In genomic region chr2:143916229-143916628, GRCm38 (mm10) we compare ENCODE assay signal across 8 mouse cellular contexts. TPM values are rescaled to one million over a fixed set of nuclear protein-coding genes. Genes with fewer than 3 reads are reported as not detected.
DNase-seq lines count a peak whose midpoint lies in the region; ATAC-seq and TF ChIP-seq lines count a peak whose summit lies in the region.

No protein-coding gene starts in this region.

- no peak for TF ChIP-seq CTCF in cerebellum, adult 2 months (IDR thresholded peaks at IDR 0.05; ENCODE audit: borderline replicate concordance, insufficient read depth, low read depth, low read length)

- H3K36me3 ChIP-seq in forebrain, embryonic 13.5 days (ENCODE audit: poor library complexity, severe bottlenecking) = no peaks in the 10 kb centered on the region
- H3K36me3 ChIP-seq in lung, embryonic 16.5 days (ENCODE audit: control insufficient read depth, insufficient read depth, low read length) = no peaks in the 10 kb centered on the region
- no peaks in the 10 kb centered on the region for H3K36me3 ChIP-seq in stomach, embryonic 15.5 days

- peak overlapping the region; percentile 91 for H3K9ac ChIP-seq in forebrain, embryonic 13.5 days
- peak overlapping the region; percentile 97 for H3K9ac ChIP-seq in lung, embryonic 16.5 days (ENCODE audit: low read length)
- peak overlapping the region; percentile 94; the same call in 1 of the 2 replicates for H3K9ac ChIP-seq in stomach, embryonic 15.5 days

- no peak for ATAC-seq in forebrain, embryonic 13.5 days
- ATAC-seq in lung, embryonic 16.5 days (ENCODE audit: low read depth) = no peak
- ATAC-seq in stomach, embryonic 15.5 days (ENCODE audit: insufficient read depth, low FRiP score, low read depth) = no peak

- 1% methylated on average over 5 of the region's 5 CpGs for WGBS in cerebellum, adult 2 months
- 8% methylated on average over 5 of the region's 5 CpGs for WGBS in forebrain, embryonic 13.5 days
- 3% methylated on average over 5 of the region's 5 CpGs for WGBS in lung, embryonic 16.5 days
- WGBS in stomach, embryonic 15.5 days = 4% methylated on average over 5 of the region's 5 CpGs

- peak overlapping the region; percentile 63 for H3K4me3 ChIP-seq in cerebellum, adult 2 months (replicated peaks; ENCODE audit: insufficient read depth, low read depth, low read length)
- peak overlapping the region; percentile 78 for H3K4me3 ChIP-seq in forebrain, embryonic 13.5 days
- H3K4me3 ChIP-seq in lung, embryonic 16.5 days (ENCODE audit: low read length) = peak overlapping the region; percentile 97
- H3K4me3 ChIP-seq in stomach, embryonic 15.5 days (replicated peaks) = peak overlapping the region; percentile 92

- H3K9me3 ChIP-seq in forebrain, embryonic 13.5 days (replicated peaks) = no peaks in the 10 kb centered on the region
- H3K9me3 ChIP-seq in lung, embryonic 16.5 days (ENCODE audit: control insufficient read depth, low read length) = no peaks in the 10 kb centered on the region
- H3K9me3 ChIP-seq in stomach, embryonic 15.5 days = no peaks in the 10 kb centered on the region

- no peaks in the 10 kb centered on the region for H3K27me3 ChIP-seq in cerebellum, adult 2 months (ENCODE audit: control insufficient read depth, insufficient read depth, low read length)
- no peaks in the 10 kb centered on the region; the same call in 1 of the 2 replicates for H3K27me3 ChIP-seq in forebrain, embryonic 13.5 days
- no peaks in the 10 kb centered on the region for H3K27me3 ChIP-seq in lung, embryonic 16.5 days (ENCODE audit: control insufficient read depth, insufficient read depth, low read depth, low read length)
- no peaks in the 10 kb centered on the region for H3K27me3 ChIP-seq in stomach, embryonic 15.5 days (replicated peaks)

- no peak overlapping the region for H3K27ac ChIP-seq in cerebellum, adult 2 months (ENCODE audit: insufficient read depth, low read length)
- peak overlapping the region; percentile 99; the same call in 1 of the 2 replicates for H3K27ac ChIP-seq in forebrain, embryonic 13.5 days
- H3K27ac ChIP-seq in lung, embryonic 16.5 days (ENCODE audit: low read length) = peak overlapping the region; percentile 100
- peak overlapping the region; percentile 100 for H3K27ac ChIP-seq in stomach, embryonic 15.5 days

- TF ChIP-seq POLR2A in cerebellum, adult 2 months (IDR thresholded peaks at IDR 0.05; ENCODE audit: borderline replicate concordance, insufficient read depth, low read length) = no peak

- DNase-seq in cerebellum, adult 2 months = no peak
- DNase-seq in cerebellum, postnatal 25 days = no peak
- DNase-seq in MEL-GATA-1-ER (ENCODE audit: extremely low read depth, low read depth) = peak; percentile 78
- DNase-seq in kidney, postnatal 14 days = peak; percentile 33
- DNase-seq in urinary bladder, adult 2 months (ENCODE audit: low spot score) = no peak

- peaks cover 4% of the 10 kb centered on the region; the same call in 1 of the 2 replicates for H3K4me1 ChIP-seq in cerebellum, adult 2 months (ENCODE audit: control insufficient read depth, insufficient read depth, low read length)
- H3K4me1 ChIP-seq in forebrain, embryonic 13.5 days = peaks cover 45% of the 10 kb centered on the region
- peaks cover 17% of the 10 kb centered on the region for H3K4me1 ChIP-seq in lung, embryonic 16.5 days (replicated peaks; ENCODE audit: control insufficient read depth, insufficient read depth, low read length)
- peaks cover 23% of the 10 kb centered on the region; the same call in 1 of the 2 replicates for H3K4me1 ChIP-seq in stomach, embryonic 15.5 days

- H3K4me2 ChIP-seq in forebrain, embryonic 13.5 days = peak overlapping the region; percentile 77
- peak overlapping the region; percentile 78 for H3K4me2 ChIP-seq in lung, embryonic 16.5 days (ENCODE audit: low read depth, low read length)
- peak overlapping the region; percentile 60 for H3K4me2 ChIP-seq in stomach, embryonic 15.5 days

RNA-seq across cellular contexts. Expression of gene Dstn, which starts 1.1 kb away (rescaled TPM):
- polyA plus RNA-seq in cerebellum, adult 2 months (2012; rRNA removed) = 126 and 132 TPM in 2 replicates
- 406 and 414 TPM in 2 replicates for polyA plus RNA-seq in forebrain, embryonic 13.5 days (2015; fragmentation: Nextera tagmentation; extraction: Ambion mirVana)
- 565 and 579 TPM in 2 replicates for polyA plus RNA-seq in lung, embryonic 16.5 days (2015; fragmentation: Nextera tagmentation; extraction: Ambion mirVana)
- polyA plus RNA-seq in stomach, embryonic 15.5 days (2015; fragmentation: Nextera tagmentation; extraction: Ambion mirVana) = 732 and 736 TPM in 2 replicates
- 1,245 and 1,572 TPM in 2 replicates for polyA plus RNA-seq in urinary bladder, adult 2 months (2012; rRNA removed)

RNA-seq across cellular contexts. Expression of gene Bfsp1, which starts 53.3 kb away (rescaled TPM):
- 0.49 and 0.65 TPM in 2 replicates for polyA plus RNA-seq in cerebellum, adult 2 months (2012; rRNA removed)
- 0.53 and 0.57 TPM in 2 replicates for polyA plus RNA-seq in forebrain, embryonic 13.5 days (2015; fragmentation: Nextera tagmentation; extraction: Ambion mirVana)
- 1.6 and 2.2 TPM in 2 replicates for polyA plus RNA-seq in lung, embryonic 16.5 days (2015; fragmentation: Nextera tagmentation; extraction: Ambion mirVana)
- 2.1 and 3.1 TPM in 2 replicates for polyA plus RNA-seq in stomach, embryonic 15.5 days (2015; fragmentation: Nextera tagmentation; extraction: Ambion mirVana)
- 2.0 and 2.1 TPM in 2 replicates for polyA plus RNA-seq in urinary bladder, adult 2 months (2012; rRNA removed)

Comparison
In these comparisons a context has a peak if more than half of its experiments do, and no peak if none do; other contexts are left out.
1. DNase-seq: peak in MEL-GATA-1-ER (single experiment) and kidney, postnatal 14 days (single experiment); none in cerebellum, adult 2 months (0 of 2), cerebellum, postnatal 25 days (0 of 2) and urinary bladder, adult 2 months (single experiment).
2. Peak in every context shown above with its lines, with median percentiles within 50 percentile points of each other: H3K4me3 ChIP-seq, H3K4me2 ChIP-seq and H3K9ac ChIP-seq.